Mouse (Mus musculus): Measurements from ENCODE around the gene Zfp282.

DNA sequence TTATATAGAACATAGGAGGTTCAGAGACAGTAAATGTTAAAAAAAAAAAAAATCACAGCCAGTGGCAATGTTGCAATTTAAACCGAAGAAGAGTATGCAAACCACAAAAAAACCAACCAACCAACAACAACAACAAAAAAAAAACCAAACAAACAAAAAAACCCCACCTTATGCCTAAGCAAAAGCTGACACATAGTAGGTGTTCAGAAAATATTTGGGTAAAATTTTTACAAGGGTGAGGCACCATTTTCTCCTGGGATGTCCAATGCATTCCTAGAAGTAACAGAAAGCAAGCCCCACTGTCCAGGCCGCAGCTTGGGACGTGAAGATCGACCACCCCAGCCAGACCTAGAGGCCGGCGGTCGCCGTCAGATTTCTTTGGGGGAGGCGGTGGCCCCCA lies at the start of gene Zfp282:
- TF ChIP-seq CTCF (IDR thresholded peaks at IDR 0.05; ENCODE audit: low read depth, low read length) (no peak), POLR2A (IDR thresholded peaks at IDR 0.05; ENCODE audit: extremely low read depth, insufficient read depth, low read length) (no peak)
